Mouse (Mus musculus) left cerebral cortex, adult 6 months (tissue): ENCODE results near the gene Pqlc3. TPM values are rescaled to one million over a fixed set of nuclear protein-coding genes. Genes with fewer than 3 reads are reported as not detected.

Experiments
- long read RNA-seq, 2 experiments: library from polyadenylated mRNA; unstranded; transcript quantifications; one replicate each; pipeline ENCODE4 v2.0.0; 2019 to 2020
- polyA plus RNA-seq: library from polyadenylated mRNA; unstranded; fragments of <200 nt; fragmentation: Nextera tagmentation; gene quantifications from 2 replicates; pipeline ENCODE4 v1.2.3, GENCODE M21; 2021

Pqlc3 gene
- 0.74 and 1.2 TPM in 2 replicates for polyA plus RNA-seq
- long read RNA-seq, experiment 1, partial matches to known transcripts = 0 of 2 reads
- long read RNA-seq, experiment 1, other reads (novel, unspliced or antisense) = 1 of 2 reads
- long read RNA-seq, experiment 2, partial matches to known transcripts = 0 of 2 reads
- long read RNA-seq, experiment 2, other reads (novel, unspliced or antisense) = 0 of 2 reads

GRCm38 (mm10) chr12:16999739-17000497 lies at the start of gene Pqlc3:
Gene Pqlc3 (minus strand): TSS chr12:17000408.

GRCm38 (mm10) chr12:17011100-17011870 lies 11.1 kb upstream of the Pqlc3 start, which contains the start of gene 2410004P03Rik:
Gene 2410004P03Rik (minus strand): TSS chr12:17011727.

Other genes starting within 250 kb of the Pqlc3 start
- gene Greb1, start 199.5 kb downstream of the Pqlc3 start, polyA plus RNA-seq = 0.25 and 0.51 TPM in 2 replicates
- 5.7 and 28.5 TPM in 2 replicates for gene E2f6, start 189.4 kb downstream of the Pqlc3 start, polyA plus RNA-seq
- 15.7 and 17.5 TPM in 2 replicates for gene Rock2, start 105.5 kb downstream of the Pqlc3 start, polyA plus RNA-seq
- 1.7 and 2.1 TPM in 2 replicates for gene 2410004P03Rik, start 11.3 kb upstream of the Pqlc3 start, polyA plus RNA-seq
- gene Kcnf1, start 176.5 kb upstream of the Pqlc3 start, polyA plus RNA-seq = 27.3 and 27.8 TPM in 2 replicates